Mouse (Mus musculus) ES-E14 (cell line): ENCODE measurements around the gene Ttll13. TPM values are rescaled to one million over a fixed set of nuclear protein-coding genes. Genes with fewer than 3 reads are reported as not detected.

Experiments
- DNase-seq: peaks from one replicate; pipeline ENCODE4 v3.0.0-alpha.2; 2013; ENCODE audit warnings: low read depth, low spot score
- H3K27ac ChIP-seq: 2 replicates; pipeline ENCODE4 v1.5.1; 2012; ENCODE audit warnings: low read depth, mild to moderate bottlenecking, low read length, moderate library complexity, mixed read lengths; ENCODE audit not compliant: poor library complexity, insufficient read depth, severe bottlenecking
- H3K36me3 ChIP-seq: 2 replicates; pipeline ENCODE4 v1.6.1; 2012; ENCODE audit warnings: mild to moderate bottlenecking, low read length, moderate library complexity, mixed read lengths; ENCODE audit not compliant: control insufficient read depth, poor library complexity, insufficient read depth, severe bottlenecking
- H3K4me1 ChIP-seq, 2 experiments: fragments of 150-350 bp in 1 of 2; sonication (generic) in 1 of 2; 2 replicates each; pipeline ENCODE4 v1.6.1; 2012; ENCODE audit warnings: low read length in 2 of 2, mild to moderate bottlenecking in 1 of 2, mixed read lengths in 1 of 2; ENCODE audit not compliant: control insufficient read depth in 2 of 2, insufficient read depth in 2 of 2, poor library complexity in 1 of 2
- H3K4me3 ChIP-seq, 2 experiments: fragments of 150-350 bp in 1 of 2; sonication (generic) in 1 of 2; 2 replicates each; pipeline ENCODE4 v1.5.1; 2012; ENCODE audit warnings: low read length in 2 of 2, low read depth in 1 of 2, mild to moderate bottlenecking in 1 of 2, mixed read lengths in 1 of 2; ENCODE audit not compliant: insufficient read depth in 1 of 2, poor library complexity in 1 of 2, severe bottlenecking in 1 of 2
- H3K9ac ChIP-seq: 2 replicates; pipeline ENCODE4 v1.6.1; 2012; ENCODE audit warnings: low read depth, mild to moderate bottlenecking, low read length, mixed read lengths; ENCODE audit not compliant: poor library complexity, insufficient read depth, severe bottlenecking
- H3K9me3 ChIP-seq: fragments of 150-350 bp; sonication (generic); 2 replicates; pipeline ENCODE4 v1.6.1; 2012; ENCODE audit warnings: low read depth, mild to moderate bottlenecking, low read length; ENCODE audit not compliant: control insufficient read depth, insufficient read depth
- CHD2 ChIP-seq: IDR thresholded peaks from 2 replicates; pipeline ENCODE4 v1.6.1; 2014; ENCODE audit warnings: mild to moderate bottlenecking, low read depth, low read length, inconsistent platforms
- HCFC1 ChIP-seq: IDR thresholded peaks from 2 replicates; pipeline ENCODE4 v1.6.1; 2012; ENCODE audit warnings: low read length, inconsistent platforms, borderline replicate concordance; ENCODE audit not compliant: insufficient read depth
- MAFK ChIP-seq: IDR thresholded peaks from 2 replicates; pipeline ENCODE4 v1.6.1; 2014; ENCODE audit warnings: mild to moderate bottlenecking, low read depth, low read length, inconsistent platforms; ENCODE audit not compliant: insufficient read depth
- ZC3H11A ChIP-seq: IDR thresholded peaks from 2 replicates; pipeline ENCODE4 v1.6.1; 2012; ENCODE audit warnings: low read depth, mild to moderate bottlenecking, inconsistent platforms, low read length, borderline replicate concordance
- ZNF384 ChIP-seq: IDR thresholded peaks from 2 replicates; pipeline ENCODE4 v1.6.1; 2012; ENCODE audit warnings: low read depth, low read length, inconsistent platforms
- in situ Hi-C, 2 experiments: fragments of 600-800 bp; cut with MboI; formaldehyde crosslinking; loops; one replicate each; pipeline ENCODE4 v1.15.1; 2025; ENCODE audit warnings: low sequenced_read_pairs in 2 of 2, inconsistent platforms in 1 of 2; ENCODE audit not compliant: unreplicated experiment in 2 of 2
- total RNA-seq: library from RNA; depleted of rRNA; stranded (reverse); fragments of 300-350 nt; gene quantifications from 2 replicates; pipeline ENCODE4 v1.2.3, GENCODE M21; 2012

Ttll13 gene
- total RNA-seq, 1 experiment: 2.8 TPM

GRCm38 (mm10) chr7:80231971-80232488 is 14.1 kb upstream of the Ttll13 start:
- Histone ChIP-seq H3K27ac (peak overlapping the region; percentile 45), H3K4me1 (peaks cover 0 to 7% of the 10 kb centered on the region in 2 experiments), H3K9me3 (no peaks in the 10 kb centered on the region), H3K9ac (peak overlapping the region; percentile 77), H3K36me3 (peaks cover 15% of the 10 kb centered on the region), H3K4me3 (peak overlapping the region; percentile 80 to 87)
- peak; percentile 15; the same call in 1 of the 2 replicates for TF ChIP-seq HCFC1
- TF ChIP-seq ZNF384: no peak
- DNase-seq: peak; percentile 56
- in situ Hi-C loops: no loop called here

GRCm38 (mm10) chr7:80232489-80233029 is 13.6 kb upstream of the Ttll13 start, which contains the start of the genes Cib1 and Gdpgp1:
TSS of gene Cib1 (minus strand) at chr7:80232813.
TSS of gene Gdpgp1 (plus strand) at chr7:80232865.
- H3K36me3 ChIP-seq: peaks cover 10% of the 10 kb centered on the region
- TF ChIP-seq HCFC1 (peak; percentile 57; the same call in 1 of the 2 replicates), CHD2 (no peak), ZNF384 (no peak)
- no peaks in the 10 kb centered on the region for H3K9me3 ChIP-seq
- H3K4me3 ChIP-seq: peak within 1 kb of the TSS; percentile 80 to 87
- DNase-seq: peak; percentile 95
- peaks cover 0 to 7% of the 10 kb centered on the region in 2 experiments for H3K4me1 ChIP-seq
- peak within 1 kb of the TSS; percentile 77 for H3K9ac ChIP-seq
- peak within 1 kb of the TSS; percentile 45 for H3K27ac ChIP-seq
- in situ Hi-C loops: no loop called here

- peak overlapping the region; percentile 9; the same call in 1 of the 2 replicates for H3K9ac ChIP-seq
- H3K9me3 ChIP-seq: no peaks in the 10 kb centered on the region
- H3K36me3 ChIP-seq: peaks cover 3% of the 10 kb centered on the region; the same call in 1 of the 2 replicates
- in situ Hi-C loops: no loop called here
- DNase-seq: no peak
- no peak for TF ChIP-seq HCFC1
- no peak for TF ChIP-seq ZNF384
- no peak for TF ChIP-seq CHD2
- TF ChIP-seq MAFK: no peak
- no peak for TF ChIP-seq ZC3H11A
- peak overlapping the region; percentile 20 to 41 for H3K4me3 ChIP-seq
- H3K27ac ChIP-seq: no peak overlapping the region
- peaks cover 0 to 6% of the 10 kb centered on the region in 2 experiments for H3K4me1 ChIP-seq
Measured at GRCm38 (mm10) chr7:80233799-80234198, 12.4 kb upstream of the Ttll13 start.

GRCm38 (mm10) chr7:80238542-80238941 is 7.6 kb upstream of the Ttll13 start:
- DNase-seq: no peak
- H3K36me3 ChIP-seq: peaks cover 13% of the 10 kb centered on the region; the same call in 1 of the 2 replicates
- in situ Hi-C loops: no loop called here
- peak overlapping the region; percentile 38 to 44; a peak in 2 of 4 replicates for H3K4me3 ChIP-seq
- TF ChIP-seq CHD2 (no peak), ZNF384 (no peak), MAFK (no peak), ZC3H11A (no peak), HCFC1 (no peak)
- no peaks in the 10 kb centered on the region for H3K9me3 ChIP-seq
- H3K9ac ChIP-seq: no peak overlapping the region; the same call in 1 of the 2 replicates
- H3K4me1 ChIP-seq: peaks cover 4 to 5% of the 10 kb centered on the region in 2 experiments; a peak in 3 of 4 replicates
- H3K27ac ChIP-seq: no peak overlapping the region

- in situ Hi-C loops: no loop called here
- H3K9ac ChIP-seq: no peak overlapping the region
- peaks cover 4 to 6% of the 10 kb centered on the region in 2 experiments; a peak in 3 of 4 replicates for H3K4me1 ChIP-seq
- no peak for DNase-seq
- peaks cover 13% of the 10 kb centered on the region; the same call in 1 of the 2 replicates for H3K36me3 ChIP-seq
- no peaks in the 10 kb centered on the region for H3K9me3 ChIP-seq
- no peak overlapping the region for H3K27ac ChIP-seq
- no peak overlapping the region for H3K4me3 ChIP-seq
- TF ChIP-seq ZNF384 (no peak), MAFK (no peak), CHD2 (no peak), HCFC1 (no peak), ZC3H11A (no peak)
Measured at GRCm38 (mm10) chr7:80241661-80242060, 4.5 kb upstream of the Ttll13 start.
